Mouse (Mus musculus): ENCODE results near the gene 4931406C07Rik.

- TF ChIP-seq GATA1 (IDR thresholded peaks at IDR 0.05; ENCODE audit: borderline replicate concordance, low read length) = no peak
- TF ChIP-seq FLI1 (IDR thresholded peaks at IDR 0.05; ENCODE audit: low read length) = no peak
Measured at GRCm38 (mm10) chr9:15306398-15307119, at the start of gene 4931406C07Rik.
